Mouse (Mus musculus) urinary bladder, postnatal 14 days (tissue): ENCODE measurements around the gene Gamt.
A peak's percentile ranks its signal among the peaks of the same experiment; 100 is the strongest.
"Not testable (repeated sequence)": the region's sequence is repeated elsewhere in the genome, so short reads cannot be mapped to it uniquely, and the experiment has no call there.

Experiments used
- DNase-seq: peaks from one replicate; pipeline ENCODE4 v3.0.0; 2021; ENCODE audit warnings: low spot score

Gamt gene

GRCm38 (mm10) chr10:80227877-80228775, 32.7 kb downstream of the Gamt start:
- no peak for DNase-seq

- DNase-seq, result no peak
These were observed 33.7 kb downstream of the Gamt start for GRCm38 (mm10) chr10:80227166-80227539.

GRCm38 (mm10) chr10:80226416-80227165, 34.2 kb downstream of the Gamt start, which contains the start of gene Mum1:
Gene Mum1 (plus strand): TSS chr10:80226434.
- DNase-seq, result peak; percentile 99

- DNase-seq, result no peak
These were observed 34.8 kb downstream of the Gamt start for GRCm38 (mm10) chr10:80226071-80226415.

- DNase-seq, result not testable (repeated sequence)
These were observed 37.7 kb downstream of the Gamt start for GRCm38 (mm10) chr10:80223137-80223536.

- no peak for DNase-seq
These were observed 40.1 kb downstream of the Gamt start for GRCm38 (mm10) chr10:80220676-80221075.

GRCm38 (mm10) chr10:80215048-80215772, 45.6 kb downstream of the Gamt start:
- DNase-seq, result no peak

- DNase-seq, result not testable (repeated sequence)
These were observed 49.2 kb downstream of the Gamt start for GRCm38 (mm10) chr10:80211547-80212103.

- no peak for DNase-seq
These were observed 51.9 kb downstream of the Gamt start for GRCm38 (mm10) chr10:80208841-80209371.

GRCm38 (mm10) chr10:80208248-80208647, 52.6 kb downstream of the Gamt start:
- DNase-seq, result no peak
